Mouse (Mus musculus): ENCODE data around the gene 6030458C11Rik.
"Not testable (repeated sequence)": the region's sequence is repeated elsewhere in the genome, so short reads cannot be mapped to it uniquely, and the experiment has no call there.

6030458C11Rik gene

DNA sequence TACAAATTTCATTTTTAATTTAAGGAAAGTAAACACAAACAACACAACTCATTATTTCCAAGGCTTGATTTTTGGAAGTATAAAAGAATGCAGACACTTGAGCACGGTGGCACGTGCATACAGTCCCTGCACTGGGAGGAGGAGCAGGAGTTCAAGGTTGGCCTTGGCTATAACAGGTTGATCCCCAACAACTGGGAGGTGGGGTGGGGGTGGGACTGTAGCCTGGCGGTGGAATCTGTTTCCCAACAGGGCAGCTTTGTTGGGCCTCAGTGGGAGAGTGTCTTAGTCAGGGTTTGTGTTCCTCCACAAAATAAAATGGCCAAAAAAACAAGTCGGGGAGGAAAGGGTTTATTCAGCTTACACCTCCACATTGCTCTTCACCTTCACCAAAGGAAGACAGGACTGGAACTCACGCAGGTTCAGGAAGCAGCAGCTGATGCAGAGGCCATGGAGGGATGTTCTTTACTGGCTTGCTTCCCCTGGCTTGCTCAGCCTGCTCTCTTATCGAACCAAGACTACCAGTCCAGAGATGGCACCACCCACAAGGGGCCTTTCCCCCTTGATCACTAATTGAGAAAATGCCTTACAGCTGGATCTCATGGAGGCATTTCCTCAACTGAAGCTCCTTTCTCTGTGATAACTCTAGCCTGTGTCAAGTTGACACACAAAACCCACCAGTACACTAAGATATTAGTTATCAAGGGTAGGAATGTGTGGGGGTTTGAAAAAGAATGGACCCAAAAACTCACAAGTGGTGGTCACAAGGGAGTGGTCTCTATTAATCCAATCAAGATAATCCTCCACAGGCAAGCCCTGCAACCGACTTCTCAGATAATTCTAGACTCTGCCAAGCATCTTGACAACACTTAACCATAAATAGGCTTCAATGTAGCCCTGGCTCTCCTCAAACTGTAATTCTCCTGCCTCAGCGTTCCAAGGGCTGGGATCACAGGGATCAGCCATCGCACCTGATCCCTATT is 1.7 kb downstream of the 6030458C11Rik start:
- DNase-seq (ENCODE audit: low spot score in 2 of 2), result no peak

GRCm38 (mm10) chr15:12817592-12817991 is 6.9 kb downstream of the 6030458C11Rik start:
- no peak for DNase-seq (ENCODE audit: low spot score in 2 of 2)

GRCm38 (mm10) chr15:12812646-12813045 is 11.8 kb downstream of the 6030458C11Rik start:
- DNase-seq (ENCODE audit: low spot score in 2 of 2), result no peak

DNA sequence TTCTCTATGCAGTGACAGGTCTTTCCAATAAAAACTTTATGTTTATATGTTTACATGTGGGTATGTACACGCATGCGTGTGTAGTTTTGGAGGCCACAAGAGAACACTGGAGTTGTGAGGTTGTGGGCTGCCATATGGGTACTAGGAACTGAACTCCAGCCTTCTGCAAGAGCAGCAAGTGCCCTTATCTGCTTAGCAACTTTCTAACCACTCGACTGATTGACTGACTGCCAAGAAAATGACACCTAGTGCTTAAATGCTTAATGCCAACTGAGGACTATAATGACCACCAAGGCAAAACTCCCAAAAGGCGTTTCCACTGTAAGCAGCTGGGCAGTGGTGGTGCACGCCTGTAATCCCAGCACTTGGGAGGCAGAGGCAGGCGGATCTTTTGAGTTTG is 15.1 kb downstream of the 6030458C11Rik start:
- no peak for DNase-seq (ENCODE audit: low spot score in 2 of 2)

GRCm38 (mm10) chr15:12807088-12807487 is 17.4 kb downstream of the 6030458C11Rik start:
- DNase-seq (ENCODE audit: low spot score in 2 of 2), result no peak

DNA sequence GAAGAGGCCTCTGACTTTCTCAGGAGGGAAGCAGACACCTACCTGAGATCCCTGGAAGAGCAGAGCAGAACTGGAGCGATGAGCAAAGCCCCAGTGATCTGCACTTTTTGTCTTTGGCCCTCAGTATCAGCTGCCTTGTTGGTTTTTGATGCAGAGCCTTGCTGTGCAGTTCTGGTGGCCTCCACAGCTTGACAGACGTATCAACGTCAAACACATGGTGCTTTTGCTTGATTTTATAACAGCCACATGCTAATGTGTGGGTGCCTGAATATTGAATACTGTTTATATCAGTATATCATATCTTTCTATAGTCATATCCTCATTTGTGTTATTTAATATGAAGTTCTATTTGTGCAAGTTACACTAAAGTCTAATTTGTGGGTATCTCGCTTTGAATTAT is 19.4 kb downstream of the 6030458C11Rik start:
- DNase-seq (ENCODE audit: low spot score in 2 of 2), result no peak

- not testable (repeated sequence) for DNase-seq (ENCODE audit: low spot score in 2 of 2)
Measured at GRCm38 (mm10) chr15:12801142-12801506, 23.3 kb downstream of the 6030458C11Rik start.

DNA sequence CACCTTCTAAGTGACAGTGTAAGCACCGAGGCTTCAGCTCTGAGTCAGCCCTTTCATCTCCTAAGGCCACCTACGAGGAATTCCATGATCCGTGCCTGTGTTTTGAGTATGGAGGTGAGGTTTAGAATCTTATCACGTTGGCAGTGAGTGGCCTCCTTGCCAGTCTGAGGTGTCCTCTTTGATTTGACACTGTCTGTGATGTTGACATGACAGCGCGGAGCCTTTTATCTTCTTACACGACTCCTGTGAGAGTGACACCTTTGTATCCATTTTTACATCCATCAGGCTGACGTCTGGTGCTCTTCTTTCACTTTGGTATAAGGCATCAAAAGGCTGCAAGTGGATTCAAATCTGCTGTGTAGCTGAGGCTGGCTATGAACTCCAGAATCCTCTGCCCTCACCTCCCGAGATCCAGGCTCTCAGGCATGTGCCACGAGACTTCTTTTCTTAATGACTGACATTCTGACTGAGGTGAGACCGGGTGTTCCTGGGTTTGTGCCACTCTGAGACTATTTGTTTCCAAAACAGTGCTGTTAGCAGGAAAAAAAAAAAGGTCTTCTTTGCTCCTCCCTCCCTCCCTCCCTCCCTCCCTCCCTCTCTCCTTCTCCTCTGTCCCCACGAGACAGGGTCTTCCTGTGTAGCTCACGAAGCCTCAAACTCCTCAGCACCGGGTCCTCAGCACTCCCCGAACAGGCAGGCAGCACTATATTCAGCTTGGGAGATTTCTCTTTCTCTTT is 23.9 kb downstream of the 6030458C11Rik start:
- no peak for DNase-seq (ENCODE audit: low spot score in 2 of 2)

DNA sequence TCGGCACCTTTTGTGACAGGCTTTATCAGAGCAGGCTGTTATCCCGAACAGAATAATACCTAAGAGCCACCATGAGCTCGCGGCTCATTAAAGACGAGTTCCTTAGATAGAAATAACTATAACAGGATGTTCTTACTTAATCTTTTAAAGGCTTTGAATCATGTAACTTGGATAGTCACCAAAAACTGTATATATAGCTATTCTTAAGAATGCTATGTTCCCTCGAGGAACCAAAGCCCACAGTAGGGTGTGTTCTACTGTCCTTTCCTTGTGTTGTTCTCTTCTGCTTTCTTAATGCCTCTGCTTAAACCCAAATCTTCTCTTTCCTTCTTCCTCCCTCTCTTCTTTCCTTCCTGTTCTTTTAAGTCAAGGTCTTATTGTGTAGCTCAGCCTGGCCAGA is 26.4 kb downstream of the 6030458C11Rik start:
- no peak for DNase-seq (ENCODE audit: low spot score in 2 of 2)

DNA sequence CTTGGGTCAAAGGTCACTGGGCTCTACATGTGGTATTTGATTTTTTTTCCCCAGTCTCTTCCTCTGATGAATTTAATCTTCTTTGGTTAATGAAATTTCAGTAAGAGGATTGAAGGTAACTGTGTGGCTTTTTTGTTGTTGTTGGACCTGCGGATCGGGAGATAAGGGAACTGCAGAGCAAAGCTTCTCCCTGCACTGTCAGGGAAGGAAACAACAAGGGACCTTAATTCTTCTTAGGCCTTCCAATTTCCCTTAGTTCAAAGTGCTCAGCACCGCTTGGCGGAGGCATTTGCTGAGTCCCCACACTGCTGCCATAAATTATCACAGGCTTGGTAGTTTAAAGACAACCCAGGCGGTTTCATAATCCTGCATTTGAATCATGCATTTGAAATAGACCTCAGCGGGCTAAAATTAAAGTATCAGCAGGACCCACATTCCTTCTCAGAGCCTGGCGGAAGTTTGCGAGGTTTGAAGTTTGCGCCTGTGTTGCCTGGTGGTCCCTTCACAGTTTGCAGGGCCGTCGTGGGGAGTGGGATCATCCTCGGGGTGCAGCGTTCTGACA is 28.5 kb downstream of the 6030458C11Rik start:
- peak in 1 of 2 experiments; percentile 51 for DNase-seq (ENCODE audit: low spot score in 2 of 2)

- DNase-seq (ENCODE audit: low spot score in 2 of 2), result peak; percentile 39 to 52
Measured at GRCm38 (mm10) chr15:12795457-12795894, 29.0 kb downstream of the 6030458C11Rik start.

- no peak for DNase-seq (ENCODE audit: low spot score in 2 of 2)
Measured at GRCm38 (mm10) chr15:12794311-12794710, 30.1 kb downstream of the 6030458C11Rik start.

DNA sequence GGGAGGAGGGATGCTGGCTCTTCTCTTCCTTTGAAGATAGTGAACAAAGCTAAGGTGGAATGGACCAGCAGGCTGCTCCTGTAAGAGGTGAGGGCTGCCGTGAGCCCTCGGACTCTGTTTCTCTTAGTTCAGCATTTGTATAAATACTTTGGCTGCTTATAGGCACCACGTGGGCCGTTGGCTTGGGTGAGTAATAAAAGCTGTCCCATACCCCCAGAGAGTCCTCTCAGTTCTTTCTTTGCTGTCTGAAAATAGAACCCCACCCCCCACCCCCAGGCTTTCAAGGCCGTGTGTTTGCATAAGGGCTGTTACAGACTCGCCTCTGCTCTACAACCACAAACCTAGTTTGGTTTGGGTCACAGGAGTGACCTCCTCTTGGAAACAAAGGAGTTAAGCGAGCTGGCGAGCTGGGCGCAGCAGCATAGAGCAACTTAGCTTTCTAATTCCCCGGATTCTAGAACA is 35.0 kb downstream of the 6030458C11Rik start:
- no peak for DNase-seq (ENCODE audit: low spot score in 2 of 2)

DNA sequence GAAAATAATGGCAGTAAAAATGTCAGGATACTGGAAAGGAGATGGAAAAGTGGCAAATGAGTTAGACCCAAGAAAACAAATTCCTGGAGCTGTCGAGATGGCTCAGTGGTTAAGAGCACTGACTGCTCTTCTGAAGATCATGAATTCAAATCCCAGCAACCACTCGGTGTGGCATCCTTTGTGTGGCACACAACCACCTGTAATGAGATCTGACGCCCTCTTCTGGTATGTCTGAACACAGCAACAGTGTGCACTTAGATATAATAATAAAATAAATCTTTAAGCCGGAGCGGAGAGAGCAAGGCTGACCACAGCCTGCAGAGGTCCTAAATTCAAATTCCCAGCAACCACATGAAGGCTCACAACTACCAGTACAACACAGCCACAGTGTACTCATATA is 35.9 kb downstream of the 6030458C11Rik start:
- no peak for DNase-seq (ENCODE audit: low spot score in 2 of 2)

DNA sequence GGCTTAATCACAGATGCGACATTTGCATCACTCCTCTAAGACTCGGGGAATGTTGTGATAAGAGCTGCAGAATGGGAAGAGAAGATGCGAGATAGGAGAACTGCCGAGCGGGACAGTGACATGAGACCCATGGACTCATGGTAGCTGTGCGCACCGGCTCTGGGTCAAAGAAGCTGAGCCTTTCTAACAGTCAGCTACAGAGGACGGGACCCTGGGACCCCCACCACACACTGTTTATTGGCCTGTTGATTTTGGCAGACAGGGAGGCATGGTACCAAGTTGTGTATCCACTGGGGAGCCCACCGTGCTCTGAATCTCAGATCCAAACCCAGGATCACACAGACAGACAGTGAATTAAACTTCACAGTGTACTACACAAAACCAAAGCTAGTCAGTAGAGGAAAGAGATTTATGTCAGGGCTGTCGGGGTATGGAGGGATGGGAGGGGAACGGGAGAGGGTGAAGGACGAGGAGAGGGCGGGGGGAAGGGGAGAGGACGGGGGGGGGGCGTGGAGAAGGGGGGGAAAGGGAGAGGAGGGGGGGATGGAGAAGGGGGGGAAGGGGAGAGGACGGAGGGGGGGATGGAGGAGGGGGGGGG is 42.6 kb downstream of the 6030458C11Rik start:
- no peak for DNase-seq (ENCODE audit: low spot score in 2 of 2)

- DNase-seq (ENCODE audit: low spot score in 2 of 2), result no peak
Measured at GRCm38 (mm10) chr15:12781296-12781695, 43.2 kb downstream of the 6030458C11Rik start.

GRCm38 (mm10) chr15:12774149-12774753 is 50.2 kb downstream of the 6030458C11Rik start:
- DNase-seq (ENCODE audit: low spot score in 2 of 2), result no peak

DNA sequence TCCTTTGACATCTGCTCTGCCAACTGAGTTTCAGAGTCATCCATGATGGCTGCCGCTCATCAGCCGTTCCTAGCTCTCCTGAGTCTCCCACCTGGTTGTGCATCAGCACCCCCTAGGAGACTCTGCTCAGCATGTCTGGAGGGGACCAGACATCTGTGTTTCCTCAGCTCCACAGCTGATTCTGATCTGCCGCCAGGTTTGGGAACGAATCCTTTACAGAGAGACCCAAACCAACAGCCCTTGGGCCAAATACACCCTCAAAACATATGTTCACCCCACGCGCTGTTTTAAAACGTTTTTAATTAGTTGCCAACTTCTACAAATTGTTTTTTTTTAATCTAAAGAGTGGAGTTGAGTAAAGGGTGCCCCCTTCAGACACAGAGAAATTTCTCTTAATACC is 53.5 kb downstream of the 6030458C11Rik start:
- DNase-seq (ENCODE audit: low spot score in 2 of 2), result peak; percentile 44 to 45

DNA sequence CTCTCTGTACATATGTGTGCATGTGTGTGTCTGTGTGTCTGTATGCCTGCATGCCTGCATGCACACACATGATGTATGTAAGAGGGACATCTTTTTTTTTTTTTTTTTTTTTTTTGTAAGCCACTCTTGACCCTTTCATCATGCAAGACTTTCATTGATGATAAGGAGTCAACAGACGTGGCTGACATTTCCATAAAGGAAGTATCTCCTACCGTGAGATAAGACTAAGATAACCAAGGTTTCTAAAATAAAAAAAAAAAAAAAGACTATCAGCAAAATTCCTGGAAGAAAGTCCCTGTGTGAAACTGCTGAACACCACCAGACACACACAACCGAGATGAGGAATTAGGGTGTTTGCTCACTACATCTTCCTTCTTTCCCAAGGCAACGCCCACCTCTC is 57.6 kb downstream of the 6030458C11Rik start:
- no peak for DNase-seq (ENCODE audit: low spot score in 2 of 2)

- DNase-seq (ENCODE audit: low spot score in 2 of 2), result no peak
Measured at GRCm38 (mm10) chr15:12763147-12763546, 61.3 kb downstream of the 6030458C11Rik start.

GRCm38 (mm10) chr15:12762258-12762913 is 62.1 kb downstream of the 6030458C11Rik start:
- DNase-seq (ENCODE audit: low spot score in 2 of 2), result no peak

All from right cerebral cortex, postnatal 36 days (tissue).